22 mouse cellular contexts compared by ENCODE assay signal in genomic region chr6:85488510-85488909, GRCm38 (mm10). TPM values are rescaled to one million over a fixed set of nuclear protein-coding genes. Genes with fewer than 3 reads are reported as not detected.
"Had no signal": no experiment of that assay in that cellular context is flagged by ENCODE, and none has a peak within 500 bp of the region (broad histone marks: within the 10 kb centered on the region; RNA-seq: fewer than 3 reads in every experiment).

No protein-coding gene starts in this region.

- DNase-seq: kidney, adult 2 months; kidney, postnatal 25 days; layer of hippocampus, postnatal 36 days; liver, postnatal 0 days; lung, embryonic 14.5 days; midbrain, embryonic 14.5 days; retina, postnatal 1 day; right cerebral cortex, postnatal 14 days; right cerebral cortex, postnatal 4 days; thymus, postnatal 25 days had no signal

- H3K27ac ChIP-seq: left cerebral cortex, adult 2 months; limb, embryonic 12.5 days; limb, embryonic 15.5 days; liver, embryonic 14.5 days; macrophage; neural tube, embryonic 13.5 days; stomach, embryonic 15.5 days had no signal

- H3K9me3 ChIP-seq: limb, embryonic 12.5 days; limb, embryonic 15.5 days; neural tube, embryonic 13.5 days; stomach, embryonic 15.5 days had no signal

- H3K4me3 ChIP-seq: left cerebral cortex, adult 2 months; limb, embryonic 12.5 days; limb, embryonic 15.5 days; myocyte; neural tube, embryonic 13.5 days; stomach, embryonic 15.5 days had no signal

- H3K4me2 ChIP-seq: limb, embryonic 12.5 days; limb, embryonic 15.5 days; liver, embryonic 11.5 days; lung, embryonic 14.5 days; neural tube, embryonic 13.5 days had no signal

- ATAC-seq: intestine, postnatal 0 days; liver, postnatal 0 days; lung, postnatal 0 days had no signal

- H3K36me3 ChIP-seq: limb, embryonic 12.5 days; limb, embryonic 15.5 days; neural tube, embryonic 13.5 days; stomach, embryonic 15.5 days had no signal

- H3K9ac ChIP-seq: limb, embryonic 12.5 days; limb, embryonic 15.5 days; liver, embryonic 14.5 days; liver, postnatal 0 days; lung, embryonic 14.5 days; neural tube, embryonic 13.5 days; stomach, embryonic 15.5 days had no signal

RNA-seq across cellular contexts. Expression of gene Fbxo41, which starts 14.3 kb away (rescaled TPM):
- polyA plus RNA-seq: liver, embryonic 14.5 days; liver, postnatal 0 days; lung, postnatal 0 days; macrophage; myocyte had no signal

RNA-seq across cellular contexts. Expression of gene Egr4, which starts 24.9 kb away (rescaled TPM):
- polyA plus RNA-seq: intestine, postnatal 0 days; kidney, adult 2 months; limb, embryonic 12.5 days; limb, embryonic 15.5 days; liver, embryonic 11.5 days; liver, embryonic 14.5 days; liver, postnatal 0 days; lung, embryonic 14.5 days; lung, postnatal 0 days; macrophage; midbrain, embryonic 14.5 days; myocyte; neural tube, embryonic 13.5 days; stomach, embryonic 15.5 days; thymus, postnatal 0 days had no signal
